Mouse (Mus musculus) megakaryocyte progenitor cell, adult 5-6 weeks (primary cell): ENCODE results near the gene Kars. TPM values are rescaled to one million over a fixed set of nuclear protein-coding genes. Genes with fewer than 3 reads are reported as not detected.

Experiments used
- ATAC-seq: replicated peaks from 2 replicates; pipeline ENCODE4 v1.8.0; 2016; ENCODE audit warnings: mild to moderate bottlenecking, moderate TSS enrichment, inconsistent platforms; ENCODE audit not compliant: poor library complexity
- total RNA-seq, 2 experiments: library from RNA; stranded (forward) in 1 of 2; stranded (reverse) in 1 of 2; fragments of 157-497, 149-512 nt in 1 of 2; fragments of 200-1000 nt in 1 of 2; gene quantifications; 2 replicates each; pipeline versions ENCODE4 v1.2.3 to v1.2.4; 2015 to 2017

Gene Kars
- total RNA-seq, 2 experiments from 2014 or later, result 136 to 185 TPM

DNA sequence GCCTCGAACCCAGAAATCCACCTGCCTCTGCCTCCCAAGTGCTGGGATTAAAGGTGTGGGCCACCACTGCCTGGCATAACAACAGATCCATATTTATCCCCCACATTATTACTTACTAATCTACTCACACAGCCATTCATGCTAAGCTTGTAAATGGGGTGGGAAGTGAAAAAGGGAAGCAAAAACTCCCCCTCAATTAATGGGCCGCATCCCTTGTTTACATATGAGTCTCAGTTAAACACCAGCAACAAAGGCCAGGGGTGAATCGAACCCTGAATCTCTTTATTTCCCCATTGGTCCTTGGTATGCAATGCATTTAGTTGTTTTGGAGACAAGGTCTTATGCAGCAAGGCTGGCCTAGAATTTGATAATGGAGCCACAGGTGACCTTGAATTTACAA is 60.3 kb downstream of the Kars start:
- ATAC-seq, result no peak

DNA sequence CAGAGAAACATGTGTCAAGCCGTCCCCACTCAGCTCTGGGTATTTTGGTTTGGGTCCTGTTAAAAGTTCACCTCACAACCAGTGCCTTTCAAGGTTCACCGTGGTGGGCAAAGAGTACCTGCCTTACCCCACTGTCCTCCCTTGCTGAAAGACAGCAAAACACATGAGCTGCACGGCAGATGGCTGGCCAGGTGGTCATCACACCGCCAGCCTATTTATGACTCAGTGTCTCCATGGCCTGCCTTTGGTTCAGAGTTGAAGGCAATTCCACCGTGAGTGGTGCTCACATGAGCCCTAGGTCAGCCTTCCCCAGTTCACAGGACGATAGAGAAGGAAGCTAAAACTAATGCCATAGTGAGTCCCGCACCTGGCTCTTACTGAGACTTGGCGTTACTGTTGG is 63.2 kb downstream of the Kars start:
- no peak for ATAC-seq

DNA sequence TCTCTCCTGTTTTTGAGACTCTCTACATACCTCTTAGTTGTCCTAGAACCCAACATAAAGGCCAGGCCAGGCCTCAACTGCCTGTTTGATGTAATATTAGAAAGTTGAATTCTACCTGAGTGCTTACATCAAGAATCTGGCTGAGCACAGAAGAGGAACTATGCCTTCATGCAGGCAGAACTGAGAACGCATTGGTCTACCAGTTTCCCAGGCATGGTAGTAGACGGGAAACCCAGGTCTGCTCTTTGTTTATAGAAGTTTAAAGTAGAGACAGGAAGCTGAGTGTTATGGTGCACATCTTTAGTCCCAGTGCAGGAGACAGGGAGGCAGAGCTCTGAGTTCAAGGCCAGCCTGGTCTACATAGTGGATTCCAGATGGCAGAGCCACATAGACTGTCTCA is 64.0 kb downstream of the Kars start:
- no peak for ATAC-seq

DNA sequence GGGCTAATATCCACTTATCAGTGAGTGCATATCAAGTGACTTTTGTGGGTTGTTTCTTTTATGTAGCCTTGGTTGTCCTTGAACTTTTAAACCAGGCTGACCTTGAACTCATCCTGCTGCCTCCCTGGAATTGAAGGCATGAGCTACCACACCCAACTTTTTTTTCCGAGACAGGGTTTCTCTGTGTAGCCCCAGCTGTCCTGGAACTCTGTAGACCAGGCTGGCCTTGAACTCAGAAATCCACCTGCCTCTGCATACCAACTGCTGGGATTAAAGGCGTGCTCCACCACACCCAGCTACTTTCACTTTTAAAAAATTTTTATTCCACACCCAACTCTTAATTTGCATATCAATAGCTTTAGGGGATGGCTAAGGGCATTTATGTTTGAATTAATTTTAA is 67.6 kb downstream of the Kars start:
- no peak for ATAC-seq

Other genes starting within 250 kb of the Kars start
- 147 and 168 TPM in 2 replicates for gene Cfdp1, start 157.0 kb downstream of the Kars start, total RNA-seq (2015)
- 176 and 251 TPM in 2 replicates for gene Cfdp1, start 157.0 kb downstream of the Kars start, total RNA-seq (2017)
- 1.8 and 3.8 TPM in 2 replicates for gene Tmem170, start 134.6 kb downstream of the Kars start, total RNA-seq (2015)
- gene Tmem170, start 134.6 kb downstream of the Kars start, total RNA-seq (2017), result 0.78 and 0.87 TPM in 2 replicates
- not detected in 2 replicates for gene Chst5, start 100.9 kb downstream of the Kars start, total RNA-seq (2015)
- gene Chst5, start 100.9 kb downstream of the Kars start, total RNA-seq (2017), result not detected in 2 replicates
- gene Tmem231, start 77.4 kb downstream of the Kars start, total RNA-seq (2015), result 0.37 and 0.91 TPM in 2 replicates
- 0.68 and 0.79 TPM in 2 replicates for gene Tmem231, start 77.4 kb downstream of the Kars start, total RNA-seq (2017)
- 42.9 and 52.3 TPM in 2 replicates for gene Gabarapl2, start 70.6 kb downstream of the Kars start, total RNA-seq (2015)
- 28.1 and 28.3 TPM in 2 replicates for gene Gabarapl2, start 70.6 kb downstream of the Kars start, total RNA-seq (2017)
- gene Adat1, start 19.0 kb downstream of the Kars start, total RNA-seq (2015), result 3.0 and 6.1 TPM in 2 replicates
- 5.3 and 8.6 TPM in 2 replicates for gene Adat1, start 19.0 kb downstream of the Kars start, total RNA-seq (2017)
- gene Terf2ip, start 75 bp upstream of the Kars start, total RNA-seq (2015), result 11.5 and 12.9 TPM in 2 replicates
- gene Terf2ip, start 75 bp upstream of the Kars start, total RNA-seq (2017), result 13.4 and 15.5 TPM in 2 replicates
- gene Gm6793, start 3.7 kb upstream of the Kars start, total RNA-seq (2015), result 0.17 TPM in 1 of 2 replicates, not detected in the other
- gene Gm6793, start 3.7 kb upstream of the Kars start, total RNA-seq (2017), result 0.14 and 0.33 TPM in 2 replicates